Mouse (Mus musculus): Measurements from ENCODE around the gene Map2k3. TPM values are rescaled to one million over a fixed set of nuclear protein-coding genes. Genes with fewer than 3 reads are reported as not detected.
"Not testable (repeated sequence)": the region's sequence is repeated elsewhere in the genome, so short reads cannot be mapped to it uniquely, and the experiment has no call there.

Map2k3 gene
- polyA plus RNA-seq (2014; fragmentation: Nextera tagmentation; extraction: Ambion mirVana): 37.6 and 39.8 TPM in 2 replicates

GRCm38 (mm10) chr11:60931869-60932481 is at the start of gene Map2k3:
TSS of gene Map2k3 (plus strand) at chr11:60932033.
- WGBS: under 1% methylated on average over 59 of the region's 59 CpGs
- DNase-seq (ENCODE audit: low spot score): peak; percentile 96

GRCm38 (mm10) chr11:60882386-60882785 is 49.4 kb upstream of the Map2k3 start:
- Histone ChIP-seq H3K4me3 (ENCODE audit: low read depth, low read length) (no peak overlapping the region), H3K4me1 (replicated peaks; ENCODE audit: control insufficient read depth, insufficient read depth, low read length) (no peaks in the 10 kb centered on the region; the same call in 1 of the 2 replicates), H3K4me2 (replicated peaks; ENCODE audit: low read depth, low read length) (no peak overlapping the region), H3K27me3 (ENCODE audit: control insufficient read depth, insufficient read depth, low read length) (no peaks in the 10 kb centered on the region), H3K27ac (ENCODE audit: low read depth, low read length) (no peak overlapping the region), H3K36me3 (ENCODE audit: control insufficient read depth, insufficient read depth, low read length) (no peaks in the 10 kb centered on the region), H3K9me3 (ENCODE audit: control insufficient read depth, low read length) (no peaks in the 10 kb centered on the region), H3K9ac (ENCODE audit: low read depth, low read length) (no peak overlapping the region)
- no peak for DNase-seq (ENCODE audit: low spot score)
- WGBS: 75% methylated on average over 3 of the region's 3 CpGs
- no peak for ATAC-seq (ENCODE audit: low FRiP score)

More at GRCm38 (mm10) chr11:60931869-60932481, at the start of gene Map2k3:
- Histone ChIP-seq H3K36me3 (ENCODE audit: control insufficient read depth, insufficient read depth, low read length) (no peaks in the 10 kb centered on the region), H3K4me3 (ENCODE audit: low read depth, low read length) (peak within 1 kb of the TSS; percentile 69), H3K4me2 (replicated peaks; ENCODE audit: low read depth, low read length) (peak within 1 kb of the TSS; percentile 81), H3K9ac (ENCODE audit: low read depth, low read length) (peak within 1 kb of the TSS; percentile 79), H3K27ac (ENCODE audit: low read depth, low read length) (peak within 1 kb of the TSS; percentile 7; the same call in 1 of the 2 replicates), H3K27me3 (ENCODE audit: control insufficient read depth, insufficient read depth, low read length) (no peaks in the 10 kb centered on the region), H3K4me1 (replicated peaks; ENCODE audit: control insufficient read depth, insufficient read depth, low read length) (peaks cover 7% of the 10 kb centered on the region), H3K9me3 (ENCODE audit: control insufficient read depth, low read length) (no peaks in the 10 kb centered on the region)
- ATAC-seq (ENCODE audit: low FRiP score): peak; percentile 94

GRCm38 (mm10) chr11:60886986-60887385 is 44.8 kb upstream of the Map2k3 start:
- DNase-seq (ENCODE audit: low spot score); H3K4me3 ChIP-seq (ENCODE audit: low read depth, low read length); H3K4me1 ChIP-seq (replicated peaks; ENCODE audit: control insufficient read depth, insufficient read depth, low read length); H3K4me2 ChIP-seq (replicated peaks; ENCODE audit: low read depth, low read length); H3K36me3 ChIP-seq (ENCODE audit: control insufficient read depth, insufficient read depth, low read length); H3K27me3 ChIP-seq (ENCODE audit: control insufficient read depth, insufficient read depth, low read length); H3K9me3 ChIP-seq (ENCODE audit: control insufficient read depth, low read length); H3K9ac ChIP-seq (ENCODE audit: low read depth, low read length); H3K27ac ChIP-seq (ENCODE audit: low read depth, low read length); ATAC-seq (ENCODE audit: low FRiP score): not testable (repeated sequence)
- 88% methylated on average over 2 of the region's 3 CpGs for WGBS

GRCm38 (mm10) chr11:60889861-60890260 is 42.0 kb upstream of the Map2k3 start:
- H3K27ac ChIP-seq (ENCODE audit: low read depth, low read length): no peak overlapping the region
- no peak overlapping the region for H3K9ac ChIP-seq (ENCODE audit: low read depth, low read length)
- H3K4me3 ChIP-seq (ENCODE audit: low read depth, low read length): no peak overlapping the region
- no peaks in the 10 kb centered on the region for H3K9me3 ChIP-seq (ENCODE audit: control insufficient read depth, low read length)
- ATAC-seq (ENCODE audit: low FRiP score): no peak
- no peaks in the 10 kb centered on the region for H3K4me1 ChIP-seq (replicated peaks; ENCODE audit: control insufficient read depth, insufficient read depth, low read length)
- no peaks in the 10 kb centered on the region for H3K27me3 ChIP-seq (ENCODE audit: control insufficient read depth, insufficient read depth, low read length)
- WGBS: 65% methylated on average over 2 of the region's 2 CpGs
- no peaks in the 10 kb centered on the region for H3K36me3 ChIP-seq (ENCODE audit: control insufficient read depth, insufficient read depth, low read length)
- H3K4me2 ChIP-seq (replicated peaks; ENCODE audit: low read depth, low read length): no peak overlapping the region
- DNase-seq (ENCODE audit: low spot score): no peak

GRCm38 (mm10) chr11:60890286-60890685 is 41.5 kb upstream of the Map2k3 start:
- WGBS: 64% methylated on average over 6 of the region's 6 CpGs

GRCm38 (mm10) chr11:60890744-60891143 is 41.1 kb upstream of the Map2k3 start:
- no peak overlapping the region for H3K4me3 ChIP-seq (ENCODE audit: low read depth, low read length)
- DNase-seq (ENCODE audit: low spot score) (no peak), ATAC-seq (ENCODE audit: low FRiP score) (no peak)
- no peaks in the 10 kb centered on the region for H3K36me3 ChIP-seq (ENCODE audit: control insufficient read depth, insufficient read depth, low read length)
- no peaks in the 10 kb centered on the region for H3K9me3 ChIP-seq (ENCODE audit: control insufficient read depth, low read length)
- H3K4me2 ChIP-seq (replicated peaks; ENCODE audit: low read depth, low read length): no peak overlapping the region
- 46% methylated on average over 3 of the region's 3 CpGs for WGBS
- no peak overlapping the region for H3K9ac ChIP-seq (ENCODE audit: low read depth, low read length)
- H3K4me1 ChIP-seq (replicated peaks; ENCODE audit: control insufficient read depth, insufficient read depth, low read length): no peaks in the 10 kb centered on the region
- no peak overlapping the region for H3K27ac ChIP-seq (ENCODE audit: low read depth, low read length)
- no peaks in the 10 kb centered on the region for H3K27me3 ChIP-seq (ENCODE audit: control insufficient read depth, insufficient read depth, low read length)

More at GRCm38 (mm10) chr11:60890286-60890685, 41.5 kb upstream of the Map2k3 start:
- Histone ChIP-seq H3K9me3 (ENCODE audit: control insufficient read depth, low read length) (no peaks in the 10 kb centered on the region), H3K36me3 (ENCODE audit: control insufficient read depth, insufficient read depth, low read length) (no peaks in the 10 kb centered on the region), H3K4me1 (replicated peaks; ENCODE audit: control insufficient read depth, insufficient read depth, low read length) (no peaks in the 10 kb centered on the region), H3K4me3 (ENCODE audit: low read depth, low read length) (no peak overlapping the region), H3K9ac (ENCODE audit: low read depth, low read length) (no peak overlapping the region), H3K4me2 (replicated peaks; ENCODE audit: low read depth, low read length) (no peak overlapping the region), H3K27me3 (ENCODE audit: control insufficient read depth, insufficient read depth, low read length) (no peaks in the 10 kb centered on the region), H3K27ac (ENCODE audit: low read depth, low read length) (no peak overlapping the region)
- no peak for ATAC-seq (ENCODE audit: low FRiP score)
- DNase-seq (ENCODE audit: low spot score): no peak

GRCm38 (mm10) chr11:60895915-60896314 is 35.9 kb upstream of the Map2k3 start:
- H3K4me3 ChIP-seq (ENCODE audit: low read depth, low read length): no peak overlapping the region
- H3K27ac ChIP-seq (ENCODE audit: low read depth, low read length): no peak overlapping the region
- no peaks in the 10 kb centered on the region for H3K4me1 ChIP-seq (replicated peaks; ENCODE audit: control insufficient read depth, insufficient read depth, low read length)
- H3K9me3 ChIP-seq (ENCODE audit: control insufficient read depth, low read length): no peaks in the 10 kb centered on the region
- H3K36me3 ChIP-seq (ENCODE audit: control insufficient read depth, insufficient read depth, low read length): no peaks in the 10 kb centered on the region
- 46% methylated on average over 4 of the region's 4 CpGs for WGBS
- no peak for ATAC-seq (ENCODE audit: low FRiP score)
- H3K27me3 ChIP-seq (ENCODE audit: control insufficient read depth, insufficient read depth, low read length): no peaks in the 10 kb centered on the region
- no peak for DNase-seq (ENCODE audit: low spot score)
- H3K9ac ChIP-seq (ENCODE audit: low read depth, low read length): no peak overlapping the region
- no peak overlapping the region for H3K4me2 ChIP-seq (replicated peaks; ENCODE audit: low read depth, low read length)

GRCm38 (mm10) chr11:60902001-60902400 is 29.8 kb upstream of the Map2k3 start:
- no peak overlapping the region for H3K4me2 ChIP-seq (replicated peaks; ENCODE audit: low read depth, low read length)
- WGBS: 81% methylated on average over 7 of the region's 7 CpGs
- H3K9ac ChIP-seq (ENCODE audit: low read depth, low read length): no peak overlapping the region
- ATAC-seq (ENCODE audit: low FRiP score) (no peak), DNase-seq (ENCODE audit: low spot score) (no peak)
- no peaks in the 10 kb centered on the region for H3K27me3 ChIP-seq (ENCODE audit: control insufficient read depth, insufficient read depth, low read length)
- no peak overlapping the region for H3K27ac ChIP-seq (ENCODE audit: low read depth, low read length)
- no peaks in the 10 kb centered on the region for H3K4me1 ChIP-seq (replicated peaks; ENCODE audit: control insufficient read depth, insufficient read depth, low read length)
- H3K36me3 ChIP-seq (ENCODE audit: control insufficient read depth, insufficient read depth, low read length): 0 out of 2 replicates have a peak, but pooled peaks cover 5% of the 10 kb centered on the region
- no peaks in the 10 kb centered on the region for H3K9me3 ChIP-seq (ENCODE audit: control insufficient read depth, low read length)
- H3K4me3 ChIP-seq (ENCODE audit: low read depth, low read length): no peak overlapping the region

GRCm38 (mm10) chr11:60902486-60902885 is 29.3 kb upstream of the Map2k3 start:
- no peak overlapping the region for H3K9ac ChIP-seq (ENCODE audit: low read depth, low read length)
- no peak overlapping the region for H3K27ac ChIP-seq (ENCODE audit: low read depth, low read length)
- no peak overlapping the region for H3K4me3 ChIP-seq (ENCODE audit: low read depth, low read length)
- H3K4me1 ChIP-seq (replicated peaks; ENCODE audit: control insufficient read depth, insufficient read depth, low read length): no peaks in the 10 kb centered on the region
- H3K9me3 ChIP-seq (ENCODE audit: control insufficient read depth, low read length): no peaks in the 10 kb centered on the region
- no peak overlapping the region for H3K4me2 ChIP-seq (replicated peaks; ENCODE audit: low read depth, low read length)
- ATAC-seq (ENCODE audit: low FRiP score) (no peak), DNase-seq (ENCODE audit: low spot score) (no peak)
- WGBS: 61% methylated on average over 4 of the region's 4 CpGs
- H3K36me3 ChIP-seq (ENCODE audit: control insufficient read depth, insufficient read depth, low read length): 0 out of 2 replicates have a peak, but pooled peaks cover 5% of the 10 kb centered on the region
- no peaks in the 10 kb centered on the region for H3K27me3 ChIP-seq (ENCODE audit: control insufficient read depth, insufficient read depth, low read length)

Data from hindbrain, embryonic 11.5 days (tissue).